Mouse (Mus musculus): ENCODE data around the gene Olfr574.

The Olfr574 gene

GRCm38 (mm10) chr7:102948167-102948566 is at the start of gene Olfr574:
Olfr574 (plus strand) TSS chr7:102948467.
- no peak for DNase-seq (ENCODE audit: low spot score in 2 of 2)

DNA sequence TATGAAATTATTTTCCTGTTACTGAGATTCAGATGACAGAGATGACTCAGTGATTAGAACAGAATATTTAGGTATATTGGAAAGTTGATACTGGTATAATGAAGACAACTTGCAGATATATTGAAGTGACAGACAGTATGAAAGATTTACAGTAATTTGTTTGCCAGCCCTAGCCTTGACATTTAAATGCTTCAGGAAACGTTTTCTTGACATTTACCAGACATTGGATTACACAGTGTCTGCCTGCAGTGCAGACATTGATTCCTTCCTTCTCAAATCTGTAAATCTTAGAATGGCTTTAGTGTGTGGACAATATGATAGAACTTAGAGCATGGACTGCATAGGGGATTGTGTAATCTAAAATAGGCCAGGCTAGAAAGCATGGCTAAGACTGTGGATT is 33.0 kb upstream of the Olfr574 start:
- DNase-seq (ENCODE audit: low spot score in 2 of 2) = no peak

DNA sequence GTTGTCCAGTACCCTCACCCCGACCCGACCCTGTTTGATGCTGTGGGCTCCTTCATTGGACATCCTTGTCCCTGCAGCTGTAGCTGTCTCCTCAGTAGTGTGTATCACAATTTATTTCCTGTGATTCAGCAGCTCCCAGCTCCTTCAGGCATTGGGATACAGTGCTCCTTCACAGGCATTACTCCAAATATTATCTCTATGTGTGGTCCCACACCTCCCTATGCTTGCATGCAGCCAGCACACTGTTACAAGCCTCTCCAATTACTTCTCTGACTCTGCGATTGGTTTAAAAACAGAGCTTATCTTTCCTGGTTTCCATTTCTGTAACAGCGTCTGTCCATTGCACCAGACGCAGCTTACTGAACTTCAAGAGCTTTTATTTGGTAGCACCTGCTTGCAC is 31.9 kb upstream of the Olfr574 start:
- no peak for DNase-seq (ENCODE audit: low spot score in 2 of 2)

GRCm38 (mm10) chr7:102917032-102917875 is 31.0 kb upstream of the Olfr574 start, which contains the start of gene Olfr571:
Olfr571 (minus strand) TSS chr7:102917536.
- DNase-seq (ENCODE audit: low spot score in 2 of 2) = no peak

DNA sequence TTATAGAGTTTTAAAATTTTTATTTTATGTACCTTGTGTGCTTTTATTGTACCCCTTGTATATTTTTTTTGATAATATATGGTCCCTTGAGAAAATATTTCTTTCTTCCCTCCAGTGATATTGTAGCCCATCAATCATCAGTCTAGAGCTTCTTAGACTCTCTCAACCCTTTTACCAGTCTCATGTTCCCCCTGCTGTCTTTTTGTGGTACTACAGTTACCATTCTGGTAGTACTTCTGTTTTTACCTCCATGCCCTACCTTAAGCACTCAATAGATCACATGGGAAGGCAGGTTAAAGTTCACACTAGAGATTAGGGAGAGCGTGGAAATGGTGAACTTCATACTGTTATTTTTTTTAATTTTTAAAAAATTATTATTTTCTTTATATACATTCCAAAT is 28.6 kb upstream of the Olfr574 start:
- DNase-seq (ENCODE audit: low spot score in 2 of 2) = no peak

GRCm38 (mm10) chr7:102924109-102924508 is 24.2 kb upstream of the Olfr574 start, which contains the start of gene Olfr572:
Olfr572 (plus strand) TSS chr7:102924409.
- no peak for DNase-seq (ENCODE audit: low spot score in 2 of 2)

- DNase-seq (ENCODE audit: low spot score in 2 of 2) = no peak
Measured at GRCm38 (mm10) chr7:102927105-102927504, 21.2 kb upstream of the Olfr574 start.

DNA sequence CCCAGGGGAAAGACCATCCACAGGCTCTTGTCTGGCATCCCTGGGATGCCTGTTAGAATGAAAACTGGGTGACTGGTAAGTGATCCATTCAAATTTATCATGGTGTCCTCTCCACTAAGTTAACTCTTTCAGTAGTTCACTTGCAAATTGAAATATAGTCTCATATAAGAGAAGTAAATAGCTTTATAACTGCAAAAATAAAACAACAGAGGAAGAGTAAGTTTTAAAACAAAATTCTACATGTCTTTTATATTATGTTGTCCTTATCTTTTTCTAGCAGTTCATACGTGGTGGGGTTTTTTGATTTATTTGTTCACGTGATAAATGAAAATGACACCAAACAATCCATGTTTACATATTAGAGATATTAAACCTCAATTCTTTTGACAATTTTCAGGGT is 5.8 kb upstream of the Olfr574 start, which contains the start of gene Olfr573-ps1:
TSS of gene Olfr573-ps1 (minus strand) at position 101 of the 400 bp plus-strand sequence.
- no peak for DNase-seq (ENCODE audit: low spot score in 2 of 2)

- no peak for DNase-seq (ENCODE audit: low spot score in 2 of 2)
Measured at GRCm38 (mm10) chr7:102943417-102943816, 4.8 kb upstream of the Olfr574 start.

DNA sequence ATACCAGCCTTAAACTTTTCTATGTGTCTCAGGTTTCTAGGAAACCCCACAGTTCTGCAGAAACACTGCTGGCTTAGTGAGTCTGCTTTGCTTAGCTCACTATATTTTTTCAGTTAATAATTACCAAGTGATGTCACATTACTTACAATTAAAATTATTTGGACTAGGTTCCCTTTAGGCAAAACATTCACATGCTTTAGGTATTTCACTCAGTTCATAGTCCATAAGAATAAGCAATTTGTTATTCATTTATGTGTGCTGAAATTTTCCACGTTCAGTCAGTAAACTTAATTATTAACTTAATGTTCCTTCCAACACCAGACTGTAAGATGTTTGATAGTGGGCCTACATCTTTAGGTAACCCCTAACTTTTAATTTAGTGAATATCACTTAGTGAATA is 2.5 kb downstream of the Olfr574 start:
- DNase-seq (ENCODE audit: low spot score in 2 of 2) = no peak

DNA sequence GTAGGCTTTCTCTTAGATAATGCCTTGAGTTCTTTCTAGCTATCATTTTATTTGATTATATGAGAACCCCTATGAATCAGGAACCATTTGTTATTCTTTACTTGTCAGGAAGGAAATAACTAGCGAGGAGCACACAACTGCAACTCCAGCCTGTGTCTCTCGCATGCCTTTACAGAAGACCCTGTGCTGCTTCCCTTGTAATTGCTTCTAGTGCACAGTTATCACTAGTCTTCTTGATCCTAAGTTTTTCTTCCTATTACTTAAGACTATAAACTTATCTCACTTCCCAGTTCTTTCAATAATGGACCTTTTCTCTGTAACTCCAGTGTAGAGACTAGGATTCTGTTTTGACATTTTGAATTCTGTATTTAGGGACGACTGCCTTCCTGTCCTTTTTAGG is 9.9 kb downstream of the Olfr574 start:
- no peak for DNase-seq (ENCODE audit: low spot score in 2 of 2)

DNA sequence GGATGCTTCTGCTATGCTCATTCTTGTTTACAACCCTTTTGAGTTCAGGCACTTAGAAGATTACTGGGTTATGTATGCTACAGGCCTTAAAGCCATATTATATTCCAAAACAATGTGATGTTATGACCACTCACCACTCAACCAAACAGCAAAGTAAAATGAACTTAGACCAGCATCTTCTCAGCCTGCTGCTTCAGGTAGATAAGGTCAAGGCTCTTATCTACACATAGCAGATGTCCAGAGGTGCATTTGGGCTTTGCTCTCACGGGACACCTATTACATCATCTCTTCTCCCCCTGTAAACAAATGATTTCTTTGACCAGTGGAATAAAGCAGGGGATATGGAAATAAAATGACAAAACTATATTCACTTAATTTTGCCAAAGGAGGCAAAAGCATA is 10.3 kb downstream of the Olfr574 start, which contains the start of gene Olfr575:
TSS of gene Olfr575 (minus strand) at position 183 of the 400 bp plus-strand sequence.
- DNase-seq (ENCODE audit: low spot score in 2 of 2) = no peak

DNA sequence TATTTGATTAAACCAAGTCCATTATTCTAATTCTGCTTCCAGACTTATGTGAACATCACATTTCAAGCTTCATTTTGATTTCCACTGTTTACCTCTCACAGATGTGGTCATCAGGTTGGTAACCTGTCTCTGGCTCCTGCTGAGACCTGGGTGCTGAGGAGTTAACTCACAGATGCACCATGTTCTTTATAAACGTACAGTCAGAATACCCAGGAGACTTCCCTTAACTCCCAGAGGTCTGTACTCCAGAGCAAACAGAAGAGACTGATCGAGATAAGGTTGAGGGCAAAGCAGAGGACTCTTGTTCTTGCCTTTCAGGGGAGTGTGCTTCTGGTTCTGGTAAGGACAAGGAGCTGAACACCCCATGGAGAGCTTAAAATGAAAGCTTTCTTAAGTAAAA is 14.1 kb downstream of the Olfr574 start, which contains the start of gene Olfr576:
TSS of gene Olfr576 (plus strand) at position 301 of the 400 bp plus-strand sequence.
- no peak for DNase-seq (ENCODE audit: low spot score in 2 of 2)

DNA sequence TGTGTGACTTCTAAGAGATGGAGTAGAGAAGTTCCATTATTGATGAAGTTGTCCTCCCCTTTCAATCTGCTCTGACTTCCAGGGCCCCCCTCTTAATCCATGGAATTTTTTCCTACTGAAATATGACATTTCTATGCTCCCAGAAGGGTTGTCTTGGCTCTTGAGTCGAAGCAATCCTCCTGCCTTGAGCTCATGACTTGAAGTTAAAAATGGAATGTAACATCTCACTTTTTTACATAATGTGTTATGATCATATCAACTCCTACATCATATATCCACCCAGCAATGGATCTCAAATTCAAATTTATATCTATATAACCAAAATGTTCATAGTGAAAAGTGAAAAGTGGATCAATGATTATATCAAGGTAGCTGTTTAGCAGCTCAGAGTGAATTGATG is 26.1 kb downstream of the Olfr574 start:
- DNase-seq (ENCODE audit: low spot score in 2 of 2) = no peak

GRCm38 (mm10) chr7:102975843-102976242 is 27.6 kb downstream of the Olfr574 start, which contains the start of gene Olfr577:
Olfr577 (minus strand) TSS chr7:102975943.
- DNase-seq (ENCODE audit: low spot score in 2 of 2) = no peak

- no peak for DNase-seq (ENCODE audit: low spot score in 2 of 2)
Measured at GRCm38 (mm10) chr7:102989224-102989623, 41.0 kb downstream of the Olfr574 start, which contains the start of gene Olfr578. Olfr578 (minus strand) TSS chr7:102989324.
